Mouse (Mus musculus): ENCODE data around the gene Large1.
"Not testable (repeated sequence)": the region's sequence is repeated elsewhere in the genome, so short reads cannot be mapped to it uniquely, and the experiment has no call there.

The Large1 gene

GRCm38 (mm10) chr8:73293655-73294054 lies 59.7 kb downstream of the Large1 start:
- no peak for DNase-seq

GRCm38 (mm10) chr8:73291630-73292029 lies 61.7 kb downstream of the Large1 start:
- no peak for DNase-seq

- DNase-seq, result no peak
These were observed 62.7 kb downstream of the Large1 start for GRCm38 (mm10) chr8:73290636-73291035.

DNA sequence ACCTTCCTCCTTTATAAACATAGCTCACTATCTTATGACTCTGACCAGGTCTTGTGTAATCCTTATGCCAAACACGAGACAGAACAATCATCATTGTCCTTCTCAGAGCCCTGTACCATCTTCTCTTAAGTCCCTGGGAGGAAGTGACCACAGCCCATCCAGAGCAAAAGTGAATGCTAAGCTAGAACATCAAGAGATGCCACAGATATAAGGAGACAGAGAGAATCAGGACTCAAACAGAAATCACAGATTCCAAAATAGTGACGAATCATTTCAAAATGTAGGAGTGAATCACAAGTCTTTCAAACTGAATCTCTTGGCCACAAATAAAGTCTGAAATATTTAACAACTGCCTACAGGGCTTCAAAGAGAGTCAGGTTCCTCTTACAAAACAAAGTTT lies 63.5 kb downstream of the Large1 start:
- DNase-seq, result no peak

DNA sequence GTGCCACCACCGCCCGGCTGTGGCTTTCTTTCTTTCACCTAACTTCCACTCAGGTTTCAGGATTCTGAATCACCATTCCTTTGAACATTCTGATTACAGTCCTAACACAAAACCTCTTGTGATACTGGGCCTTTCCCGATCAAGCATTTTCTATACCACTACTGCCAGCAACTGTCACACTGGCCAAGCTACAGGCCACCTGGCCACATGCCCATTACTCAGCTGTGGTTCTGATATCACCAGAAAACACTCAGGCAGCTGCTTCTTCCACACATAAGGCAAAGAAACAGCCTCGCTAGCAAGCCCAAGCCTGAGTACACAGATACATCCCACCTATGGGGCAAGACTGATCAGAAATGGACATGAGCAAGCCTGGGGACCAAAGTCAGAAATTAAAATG lies 71.3 kb downstream of the Large1 start:
- no peak for DNase-seq

DNA sequence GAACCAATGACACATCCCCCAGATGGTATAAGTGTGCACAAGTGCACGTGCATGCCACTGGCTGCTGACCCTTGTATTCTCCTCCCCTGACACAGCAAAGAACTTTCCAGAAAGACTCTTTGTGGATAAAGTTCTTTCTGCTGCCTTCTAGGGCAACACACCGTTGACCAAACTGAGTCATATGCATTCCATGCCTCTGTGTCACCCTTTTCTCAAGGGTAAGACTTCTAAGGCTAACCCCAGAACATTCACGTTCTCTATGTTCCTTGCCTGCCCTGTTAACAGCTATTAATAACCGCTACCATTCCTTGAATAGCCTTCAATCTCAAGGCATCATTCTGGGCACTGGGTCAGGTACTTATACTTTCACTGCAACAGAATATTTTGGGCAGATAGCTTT lies 77.3 kb downstream of the Large1 start:
- DNase-seq, result no peak

DNA sequence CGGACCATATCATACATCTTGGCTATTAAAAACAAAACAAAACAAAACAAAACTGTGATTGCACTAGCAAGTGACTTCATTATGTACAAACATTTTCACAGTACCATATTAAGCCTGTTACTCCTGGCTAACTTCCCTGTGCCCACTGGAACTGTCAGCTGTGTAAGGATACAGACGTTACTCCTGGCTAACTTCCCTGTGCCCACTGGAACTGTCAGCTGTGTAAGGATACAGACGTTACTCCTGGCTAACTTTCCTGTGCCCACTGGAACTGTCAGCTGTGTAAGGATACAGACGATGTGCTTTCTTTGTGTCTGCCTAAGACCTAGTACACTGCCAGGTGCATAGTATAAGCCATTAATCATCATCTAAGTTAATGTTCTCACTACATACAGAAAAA lies 77.9 kb downstream of the Large1 start:
- DNase-seq, result not testable (repeated sequence)

DNA sequence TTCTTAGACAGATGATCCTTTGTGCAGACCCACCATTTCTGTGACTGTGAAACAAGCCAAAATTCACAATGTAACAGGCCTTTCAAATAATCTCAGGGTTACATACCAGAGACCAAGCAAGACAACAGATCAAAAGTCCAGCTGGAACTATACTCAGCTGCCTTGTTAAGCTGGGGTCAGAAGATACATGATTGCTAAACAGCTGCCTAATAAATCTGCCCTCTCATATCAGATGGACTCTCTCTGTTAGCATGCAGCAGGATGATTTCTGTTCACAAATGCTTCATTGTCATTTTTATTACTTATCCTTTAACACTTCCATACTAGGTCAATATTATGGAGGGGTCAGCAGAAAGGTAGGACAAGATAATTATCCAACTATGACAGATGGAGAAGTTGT lies 80.2 kb downstream of the Large1 start:
- peak; percentile 9 for DNase-seq

GRCm38 (mm10) chr8:73270991-73271390 lies 82.3 kb downstream of the Large1 start:
- no peak for DNase-seq

GRCm38 (mm10) chr8:73257981-73258380 lies 95.4 kb downstream of the Large1 start:
- no peak for DNase-seq

DNA sequence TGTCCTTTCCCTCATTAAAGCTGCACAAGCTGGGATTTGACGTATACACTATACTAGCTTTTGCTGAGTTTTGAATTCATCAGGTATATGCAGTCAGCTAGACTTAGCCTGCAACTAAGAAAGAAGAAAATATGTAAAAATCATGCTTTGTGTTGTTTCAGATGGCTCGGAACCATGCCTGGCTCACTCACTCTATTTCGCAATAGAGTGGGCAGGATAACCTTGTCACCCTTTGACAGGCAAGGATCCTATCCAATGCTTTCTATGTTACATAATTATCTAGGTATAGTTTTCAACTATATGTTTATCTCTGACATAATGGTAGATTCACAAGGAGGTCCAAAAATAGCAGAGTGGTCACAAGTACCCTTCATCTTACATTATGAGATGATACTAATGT lies 109.2 kb downstream of the Large1 start:
- no peak for DNase-seq

GRCm38 (mm10) chr8:73242066-73242465 lies 111.3 kb downstream of the Large1 start:
- DNase-seq, result no peak

- no peak for DNase-seq
These were observed 119.1 kb downstream of the Large1 start for GRCm38 (mm10) chr8:73234209-73234608.

GRCm38 (mm10) chr8:73233358-73234041 lies 119.8 kb downstream of the Large1 start:
- peak; percentile 4 for DNase-seq

DNA sequence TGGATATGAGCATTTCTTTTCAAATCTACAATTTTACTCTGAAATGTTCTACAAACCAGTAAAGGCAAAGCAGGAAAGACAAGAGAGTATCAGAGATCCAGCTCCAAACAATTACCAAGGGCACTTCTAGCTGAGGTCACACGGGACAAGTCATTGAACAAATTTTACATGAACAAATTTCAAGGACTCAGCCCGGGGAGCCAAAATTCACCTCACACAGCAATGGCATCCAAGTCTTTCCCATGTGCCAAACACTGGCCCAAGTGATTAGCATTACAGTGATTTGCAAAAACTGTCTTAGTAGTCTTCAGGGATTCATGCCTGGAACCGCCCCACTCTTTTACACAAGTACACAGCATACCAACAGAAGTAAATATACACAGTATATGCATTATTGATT lies 126.5 kb downstream of the Large1 start:
- no peak for DNase-seq

- no peak for DNase-seq
These were observed 127.7 kb downstream of the Large1 start for GRCm38 (mm10) chr8:73225654-73226053.

- no peak for DNase-seq
These were observed 134.0 kb downstream of the Large1 start for GRCm38 (mm10) chr8:73219178-73219811.

DNA sequence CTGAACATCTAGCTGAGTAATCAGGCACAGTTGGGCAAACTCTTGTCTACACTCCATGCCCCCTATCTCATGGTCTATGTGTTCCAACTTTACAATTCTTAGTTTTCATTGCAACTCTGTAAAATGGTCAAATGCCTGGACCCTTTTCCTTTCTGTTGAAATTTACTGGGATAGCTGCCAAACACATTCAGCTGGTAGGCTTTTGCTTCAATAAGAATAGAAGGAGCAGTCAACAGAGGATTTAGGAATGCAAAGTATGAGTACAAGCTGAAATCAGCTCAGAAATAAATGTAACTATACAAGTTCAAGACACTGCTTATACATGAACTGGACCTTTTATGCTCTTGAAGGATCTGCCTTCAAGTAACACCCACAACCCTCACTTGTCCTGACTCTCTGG lies 146.5 kb downstream of the Large1 start:
- DNase-seq, result no peak

DNA sequence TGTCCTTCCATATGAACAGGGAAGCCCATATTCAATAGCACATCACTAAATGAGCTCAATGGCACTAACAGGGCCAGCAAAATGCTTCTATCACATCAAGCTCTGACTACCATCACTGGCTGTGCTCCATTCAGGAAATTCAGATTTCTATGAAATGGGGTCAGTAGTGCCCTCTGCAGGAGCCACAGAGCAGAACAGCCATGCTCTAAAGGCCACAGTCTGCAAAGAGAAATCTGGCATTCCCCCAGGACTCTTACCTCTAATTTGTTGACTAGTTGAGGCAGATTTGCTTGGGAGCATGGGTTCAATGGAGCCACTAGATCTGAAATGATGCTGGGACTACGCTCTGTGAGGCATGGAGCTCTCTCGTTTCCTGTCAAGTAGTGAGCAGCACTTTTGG lies 151.5 kb downstream of the Large1 start:
- no peak for DNase-seq

GRCm38 (mm10) chr8:73197714-73198113 lies 155.6 kb downstream of the Large1 start:
- DNase-seq, result no peak

GRCm38 (mm10) chr8:73188684-73189083 lies 164.7 kb downstream of the Large1 start:
- DNase-seq, result no peak

DNA sequence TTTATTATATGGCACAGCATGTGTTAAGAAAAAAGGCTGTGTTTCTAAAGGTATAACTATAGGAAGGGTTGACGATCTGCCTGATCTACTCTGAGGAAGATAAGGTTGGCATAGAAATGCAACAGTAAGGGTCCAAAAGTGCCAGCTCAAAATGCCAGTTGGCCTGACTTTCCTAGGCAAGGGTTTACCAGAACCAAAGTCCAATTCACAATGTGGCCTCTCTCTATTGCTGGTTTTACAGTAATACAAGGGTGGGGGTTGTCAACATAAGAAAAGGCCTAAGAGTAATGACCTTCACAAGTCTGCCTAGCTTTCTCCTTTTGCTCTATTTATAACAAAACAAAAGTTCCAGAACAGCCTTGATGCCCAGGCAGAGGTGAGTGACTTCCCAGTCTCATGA lies 166.0 kb downstream of the Large1 start:
- DNase-seq, result peak; percentile 43

GRCm38 (mm10) chr8:73178434-73178833 lies 174.9 kb downstream of the Large1 start:
- DNase-seq, result no peak

- DNase-seq, result no peak
These were observed 180.7 kb downstream of the Large1 start for GRCm38 (mm10) chr8:73172661-73173060.

DNA sequence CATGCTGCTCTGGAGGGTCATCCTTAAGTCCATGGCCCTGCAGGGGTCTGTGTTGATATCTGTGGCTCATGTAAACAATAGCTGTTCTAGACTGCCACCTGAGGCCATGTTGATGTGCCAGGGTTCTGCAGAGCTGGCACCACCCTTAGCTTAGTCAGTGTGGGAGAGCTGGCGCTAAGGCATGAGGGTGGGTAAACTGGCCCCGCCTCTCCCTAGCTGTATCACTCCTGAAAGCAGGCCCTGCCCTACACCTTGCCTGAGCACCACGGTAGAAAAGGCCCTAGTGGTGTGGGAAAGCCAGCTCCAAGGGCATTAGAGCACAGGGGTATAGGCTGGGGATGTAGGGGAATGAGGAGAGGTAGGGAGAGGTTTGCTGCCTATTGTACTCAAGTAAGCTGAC lies 191.3 kb downstream of the Large1 start:
- DNase-seq, result no peak
